Mouse (Mus musculus) lung, adult 2 months (tissue): ENCODE data around the gene Wdr92.

Experiments
- CTCF ChIP-seq: fragments of 200-500 bp; IDR thresholded peaks from 2 replicates; pipeline ENCODE4 v1.5.1; 2011; ENCODE audit warnings: mild to moderate bottlenecking, low read length, control low read depth; ENCODE audit not compliant: insufficient read depth
- POLR2A ChIP-seq: fragments of 200-500 bp; IDR thresholded peaks from 2 replicates; pipeline ENCODE4 v1.6.1; 2011; ENCODE audit warnings: low read depth, mild to moderate bottlenecking, control low read depth, low read length, borderline replicate concordance; ENCODE audit errors: extremely low read depth

- TF ChIP-seq CTCF (no peak), POLR2A (no peak)
These were observed 9.6 kb upstream of the Wdr92 start for GRCm38 (mm10) chr11:17172300-17172699.
